Mouse (Mus musculus) hindbrain, postnatal 0 days (tissue): Measurements from ENCODE around the gene Sox15. TPM values are rescaled to one million over a fixed set of nuclear protein-coding genes. Genes with fewer than 3 reads are reported as not detected.

ENCODE experiments used
- ATAC-seq: fragments of 200-750 bp; cut with Nextera tagmentation; 2 replicates; pipeline ENCODE4 v1.8.0; 2017; ENCODE audit warnings: mild to moderate bottlenecking, moderate TSS enrichment, moderate library complexity
- DNase-seq: peaks from one replicate; pipeline ENCODE4 v3.0.0-alpha.2; 2015; ENCODE audit warnings: low spot score
- H3K27ac ChIP-seq: fragments of 300-500 bp; sonication (generic); 2 replicates; pipeline ENCODE4 v1.5.1; 2014; ENCODE audit warnings: mild to moderate bottlenecking
- H3K27me3 ChIP-seq: fragments of 300-500 bp; sonication (generic); 2 replicates; pipeline ENCODE4 v1.6.1; 2014; ENCODE audit warnings: low read length, mixed read lengths; ENCODE audit not compliant: insufficient read depth
- H3K36me3 ChIP-seq: fragments of 300-500 bp; sonication (generic); 2 replicates; pipeline ENCODE4 v1.6.1; 2014; ENCODE audit warnings: low read length, mixed read lengths; ENCODE audit not compliant: insufficient read depth
- H3K4me1 ChIP-seq: fragments of 300-500 bp; sonication (generic); 2 replicates; pipeline ENCODE4 v1.6.1; 2014; ENCODE audit warnings: antibody characterized with exemption, low read length, mixed read lengths; ENCODE audit not compliant: insufficient read depth
- H3K4me2 ChIP-seq: fragments of 300-500 bp; sonication (generic); 2 replicates; pipeline ENCODE4 v1.6.1; 2014; ENCODE audit warnings: low read depth, mild to moderate bottlenecking, low read length, moderate library complexity, mixed read lengths
- H3K4me3 ChIP-seq: fragments of 300-500 bp; sonication (generic); 2 replicates; pipeline ENCODE4 v1.5.1; 2014; ENCODE audit warnings: low read length
- H3K9ac ChIP-seq: fragments of 300-500 bp; sonication (generic); replicated peaks from 2 replicates; pipeline ENCODE4 v1.6.1; 2014; ENCODE audit warnings: mild to moderate bottlenecking, low read length, moderate library complexity, mixed read lengths
- H3K9me3 ChIP-seq: fragments of 300-500 bp; sonication (generic); 2 replicates; pipeline ENCODE4 v1.6.1; 2016; ENCODE audit warnings: low read length, mixed read lengths
- CTCF ChIP-seq: IDR thresholded peaks from 2 replicates; pipeline ENCODE4 v1.5.1; 2016; ENCODE audit warnings: antibody characterized with exemption, control low read depth, low read depth
- WGBS: fragments of 180-500 bp; shearing (Covaris S2); extraction: QIAGEN DNeasy Blood & Tissue Kit; methylation state at CpG from one replicate; pipeline ENCODE4 v1.1.7; 2014; 5-methylcytosine and 5-hydroxymethylcytosine counted together
- microRNA counts: library from miRNA; unstranded; fragments of <30 nt; microRNA quantifications from one replicate; lab custom pipeline; 2015
- microRNA-seq, 2 experiments: library from miRNA; unstranded; fragments of <30 nt; microRNA quantifications; one replicate each; pipeline ENCODE4; 2016
- polyA plus RNA-seq: library from polyadenylated mRNA; unstranded; fragments of >200 nt; fragmentation: Nextera tagmentation; extraction: Ambion mirVana; gene quantifications from 2 replicates; pipeline ENCODE4 v1.2.1, GENCODE M21; 2015
- total RNA-seq: library from RNA; depleted of rRNA; stranded (reverse); fragments of >200 nt; gene quantifications from 2 replicates; pipeline ENCODE4 v1.2.3, GENCODE M21; 2014; rRNA removed

Sox15 gene
- total and polyA plus RNA-seq, 2 experiments from 2014 or later: 0.40 TPM; not detected in 1

- DNase-seq: no peak
- no peak overlapping the region for H3K9ac ChIP-seq
- H3K4me3 ChIP-seq: no peak overlapping the region
- no peak overlapping the region for H3K27ac ChIP-seq
- no peaks in the 10 kb centered on the region for H3K9me3 ChIP-seq
- no peaks in the 10 kb centered on the region for H3K27me3 ChIP-seq
- 59% methylated on average over 8 of the region's 8 CpGs for WGBS
- no peak for ATAC-seq
- no peaks in the 10 kb centered on the region for H3K36me3 ChIP-seq
- TF ChIP-seq CTCF: no peak
- no peak overlapping the region for H3K4me2 ChIP-seq
- 0 out of 2 replicates have a peak, but pooled peaks cover 5% of the 10 kb centered on the region for H3K4me1 ChIP-seq
Observed at GRCm38 (mm10) chr11:69703814-69704612, 48.9 kb downstream of the Sox15 start.

GRCm38 (mm10) chr11:69704613-69705010, 49.5 kb downstream of the Sox15 start:
- DNase-seq: no peak
- TF ChIP-seq CTCF: no peak
- Histone ChIP-seq H3K27ac (no peak overlapping the region), H3K36me3 (no peaks in the 10 kb centered on the region), H3K4me2 (no peak overlapping the region), H3K4me1 (0 out of 2 replicates have a peak, but pooled peaks cover 5% of the 10 kb centered on the region), H3K4me3 (no peak overlapping the region), H3K9me3 (no peaks in the 10 kb centered on the region), H3K9ac (no peak overlapping the region), H3K27me3 (no peaks in the 10 kb centered on the region)
- no peak for ATAC-seq
- WGBS: 55% methylated on average over 2 of the region's 2 CpGs

MicroRNAs encoded within 50 kb of the gene (microRNA counts, 519-probe panel; counts per million panel counts)
- microRNA mmu-miR-1934 (lab: Ali Mortazavi, UCI): not detected
- 3,987 counts per million, percentile 70 among the panel's probes with 10 or more counts for microRNA mmu-miR-467f (lab: Ali Mortazavi, UCI)

Small RNA genes lying within 50 kb of the gene (microRNA-seq; reads per million reads assigned to microRNA genes)
- gene Mir1934: 0.35 to 2.5 reads per million in 2 experiments
- gene Mir467f: 0 reads per million in 2 experiments

Other genes starting within 250 kb of the Sox15 start
Only the 30 nearest of the 34 such genes appear.
- 3.9 and 4.9 TPM in 2 replicates for gene Dnah2, start 106.2 kb upstream of the Sox15 start, total RNA-seq
- 2.0 and 3.2 TPM in 2 replicates for gene Dnah2, start 106.2 kb upstream of the Sox15 start, polyA plus RNA-seq
- gene Efnb3, start 95.1 kb upstream of the Sox15 start, total RNA-seq: 97.9 and 111 TPM in 2 replicates
- gene Efnb3, start 95.1 kb upstream of the Sox15 start, polyA plus RNA-seq: 93.3 and 94.4 TPM in 2 replicates
- 16.4 and 19.4 TPM in 2 replicates for gene Wrap53, start 75.1 kb upstream of the Sox15 start, total RNA-seq
- gene Wrap53, start 75.1 kb upstream of the Sox15 start, polyA plus RNA-seq: 12.8 and 13.8 TPM in 2 replicates
- gene Trp53, start 75.0 kb upstream of the Sox15 start, total RNA-seq: 33.5 and 41.5 TPM in 2 replicates
- 36.6 and 37.4 TPM in 2 replicates for gene Trp53, start 75.0 kb upstream of the Sox15 start, polyA plus RNA-seq
- gene Atp1b2, start 49.4 kb upstream of the Sox15 start, total RNA-seq: 185 and 210 TPM in 2 replicates
- 145 and 157 TPM in 2 replicates for gene Atp1b2, start 49.4 kb upstream of the Sox15 start, polyA plus RNA-seq
- 0.40 TPM in 1 of 2 replicates, not detected in the other for gene Shbg, start 37.4 kb upstream of the Sox15 start, total RNA-seq
- not detected in 2 replicates for gene Shbg, start 37.4 kb upstream of the Sox15 start, polyA plus RNA-seq
- 8.6 and 10.9 TPM in 2 replicates for gene Sat2, start 33.3 kb upstream of the Sox15 start, total RNA-seq
- gene Sat2, start 33.3 kb upstream of the Sox15 start, polyA plus RNA-seq: 35.4 and 41.4 TPM in 2 replicates
- gene Fxr2, start 22.3 kb upstream of the Sox15 start, total RNA-seq: 68.5 and 79.6 TPM in 2 replicates
- 23.3 and 28.8 TPM in 2 replicates for gene Fxr2, start 22.3 kb upstream of the Sox15 start, polyA plus RNA-seq
- gene Mpdu1, start 7.3 kb downstream of the Sox15 start, total RNA-seq: 141 and 256 TPM in 2 replicates
- 122 and 124 TPM in 2 replicates for gene Mpdu1, start 7.3 kb downstream of the Sox15 start, polyA plus RNA-seq
- 6.0 and 7.5 TPM in 2 replicates for gene Cd68, start 10.8 kb downstream of the Sox15 start, total RNA-seq
- 10.5 and 12.0 TPM in 2 replicates for gene Cd68, start 10.8 kb downstream of the Sox15 start, polyA plus RNA-seq
- gene Eif4a1, start 17.1 kb downstream of the Sox15 start, total RNA-seq: 696 and 745 TPM in 2 replicates
- 427 and 463 TPM in 2 replicates for gene Eif4a1, start 17.1 kb downstream of the Sox15 start, polyA plus RNA-seq
- 68.6 and 90.4 TPM in 2 replicates for gene Senp3, start 26.8 kb downstream of the Sox15 start, total RNA-seq
- 69.2 and 69.3 TPM in 2 replicates for gene Senp3, start 26.8 kb downstream of the Sox15 start, polyA plus RNA-seq
- gene Tnfsf13, start 30.5 kb downstream of the Sox15 start, total RNA-seq: 0.14 and 1.8 TPM in 2 replicates
- 0.76 and 0.98 TPM in 2 replicates for gene Tnfsf13, start 30.5 kb downstream of the Sox15 start, polyA plus RNA-seq
- 3.1 and 7.1 TPM in 2 replicates for gene Tnfsf12, start 40.5 kb downstream of the Sox15 start, total RNA-seq
- gene Tnfsf12, start 40.5 kb downstream of the Sox15 start, polyA plus RNA-seq: 5.0 and 6.0 TPM in 2 replicates
- gene Tnfsfm13, start 40.8 kb downstream of the Sox15 start, total RNA-seq: 0.94 and 4.6 TPM in 2 replicates
- 2.0 and 2.8 TPM in 2 replicates for gene Tnfsfm13, start 40.8 kb downstream of the Sox15 start, polyA plus RNA-seq
- 18.3 and 18.8 TPM in 2 replicates for gene Polr2a, start 103.3 kb downstream of the Sox15 start, total RNA-seq
- gene Polr2a, start 103.3 kb downstream of the Sox15 start, polyA plus RNA-seq: 9.1 and 10.5 TPM in 2 replicates
- gene Slc35g3, start 106.7 kb downstream of the Sox15 start, total RNA-seq: 0.72 TPM in 1 of 2 replicates, not detected in the other
- 0.11 and 0.15 TPM in 2 replicates for gene Slc35g3, start 106.7 kb downstream of the Sox15 start, polyA plus RNA-seq
- gene Zbtb4, start 110.6 kb downstream of the Sox15 start, total RNA-seq: 39.2 and 39.9 TPM in 2 replicates
- gene Zbtb4, start 110.6 kb downstream of the Sox15 start, polyA plus RNA-seq: 4.6 and 4.9 TPM in 2 replicates
- gene Chrnb1, start 140.6 kb downstream of the Sox15 start, total RNA-seq: 1.5 TPM in 1 of 2 replicates, not detected in the other
- 0.85 and 1.5 TPM in 2 replicates for gene Chrnb1, start 140.6 kb downstream of the Sox15 start, polyA plus RNA-seq
- 19.1 and 19.2 TPM in 2 replicates for gene Fgf11, start 146.5 kb downstream of the Sox15 start, total RNA-seq
- 3.8 and 4.4 TPM in 2 replicates for gene Fgf11, start 146.5 kb downstream of the Sox15 start, polyA plus RNA-seq
- 0.16 and 0.72 TPM in 2 replicates for gene Tmem102, start 150.3 kb downstream of the Sox15 start, total RNA-seq
- gene Tmem102, start 150.3 kb downstream of the Sox15 start, polyA plus RNA-seq: 1.1 and 1.5 TPM in 2 replicates
- not detected in 2 replicates for gene Gm39566, start 160.0 kb downstream of the Sox15 start, total RNA-seq
- not detected in 2 replicates for gene Gm39566, start 160.0 kb downstream of the Sox15 start, polyA plus RNA-seq
- gene Spem2, start 163.2 kb downstream of the Sox15 start, total RNA-seq: not detected in 2 replicates
- gene Spem2, start 163.2 kb downstream of the Sox15 start, polyA plus RNA-seq: not detected in 2 replicates
- not detected in 2 replicates for gene Spem1, start 166.9 kb downstream of the Sox15 start, total RNA-seq
- 0.28 and 0.40 TPM in 2 replicates for gene Spem1, start 166.9 kb downstream of the Sox15 start, polyA plus RNA-seq
- 126 and 130 TPM in 2 replicates for gene Nlgn2, start 182.5 kb downstream of the Sox15 start, total RNA-seq
- gene Nlgn2, start 182.5 kb downstream of the Sox15 start, polyA plus RNA-seq: 20.8 and 22.3 TPM in 2 replicates
- 119 and 153 TPM in 2 replicates for gene Tmem256, start 183.2 kb downstream of the Sox15 start, total RNA-seq
- gene Tmem256, start 183.2 kb downstream of the Sox15 start, polyA plus RNA-seq: 435 and 439 TPM in 2 replicates
- 24.7 and 26.3 TPM in 2 replicates for gene Plscr3, start 191.1 kb downstream of the Sox15 start, total RNA-seq
- gene Plscr3, start 191.1 kb downstream of the Sox15 start, polyA plus RNA-seq: 32.2 and 33.4 TPM in 2 replicates
- not detected in 2 replicates for gene Tnk1, start 203.4 kb downstream of the Sox15 start, total RNA-seq
- gene Tnk1, start 203.4 kb downstream of the Sox15 start, polyA plus RNA-seq: 0.15 TPM in 1 of 2 replicates, not detected in the other
- gene Tmem95, start 222.7 kb downstream of the Sox15 start, total RNA-seq: not detected in 2 replicates
- not detected in 2 replicates for gene Tmem95, start 222.7 kb downstream of the Sox15 start, polyA plus RNA-seq
- 1.7 and 2.0 TPM in 2 replicates for gene Kctd11, start 226.1 kb downstream of the Sox15 start, total RNA-seq
- 1.3 and 1.7 TPM in 2 replicates for gene Kctd11, start 226.1 kb downstream of the Sox15 start, polyA plus RNA-seq